Mouse (Mus musculus): ENCODE measurements around the gene Tex10.

Gene Tex10

DNA sequence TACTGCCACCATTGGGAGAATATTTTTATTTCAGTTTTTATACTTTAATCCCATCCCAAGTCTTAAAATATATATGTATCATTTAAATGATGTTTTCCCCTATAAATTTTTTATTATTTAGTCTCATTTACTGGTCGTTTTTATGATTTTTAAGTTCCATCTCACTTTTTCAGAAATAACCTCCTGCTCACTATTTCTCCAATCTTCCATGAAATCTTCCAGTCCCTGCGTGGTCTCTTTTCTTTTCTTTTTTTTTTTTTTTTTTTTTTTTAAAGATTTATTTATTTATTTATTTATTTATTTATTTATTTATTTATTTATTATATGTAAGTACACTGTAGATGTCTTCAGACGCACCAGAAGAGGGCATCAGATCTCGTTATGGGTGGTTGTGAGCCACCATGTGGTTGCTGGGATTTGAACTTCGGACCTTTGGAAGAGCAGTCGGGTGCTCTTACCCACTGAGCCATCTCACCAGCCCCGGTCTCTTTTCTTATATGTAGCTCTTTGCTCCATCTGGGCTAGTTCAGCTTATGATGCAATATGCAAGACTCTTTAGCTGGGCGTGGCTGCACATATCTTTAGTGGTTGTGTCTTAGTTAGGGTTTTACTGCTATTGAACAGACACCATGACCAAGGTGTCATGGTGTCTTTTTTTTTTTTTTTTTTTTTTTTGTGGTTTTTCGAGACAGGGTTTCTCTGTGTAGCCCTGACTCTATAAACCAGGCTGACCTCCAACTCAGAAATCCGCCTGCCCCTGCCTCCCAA is 67.4 kb downstream of the Tex10 start:
- peak; percentile 19 for DNase-seq (ENCODE audit: low read depth, low spot score)

GRCm38 (mm10) chr4:48403066-48403640 is 70.1 kb downstream of the Tex10 start:
- no peak for DNase-seq (ENCODE audit: low read depth, low spot score)

DNA sequence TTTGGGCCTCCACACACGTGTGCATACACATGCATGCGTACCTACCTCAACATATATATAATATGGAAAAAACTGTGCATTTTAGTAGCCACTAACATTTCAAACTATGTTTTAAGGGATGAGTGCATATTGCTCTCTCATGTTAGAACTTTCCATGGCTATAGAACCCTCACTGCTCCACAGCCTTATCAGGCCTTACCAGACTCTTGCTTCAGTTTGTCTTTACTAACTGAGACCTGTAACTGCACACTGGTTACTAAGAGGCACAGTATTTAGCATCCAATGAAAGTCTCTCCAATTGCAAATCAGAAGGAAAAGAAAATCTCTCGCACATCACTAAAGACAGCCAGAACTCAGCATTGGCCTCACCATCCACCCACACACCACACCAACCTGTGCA is 76.3 kb downstream of the Tex10 start:
- DNase-seq (ENCODE audit: low read depth, low spot score): no peak

DNA sequence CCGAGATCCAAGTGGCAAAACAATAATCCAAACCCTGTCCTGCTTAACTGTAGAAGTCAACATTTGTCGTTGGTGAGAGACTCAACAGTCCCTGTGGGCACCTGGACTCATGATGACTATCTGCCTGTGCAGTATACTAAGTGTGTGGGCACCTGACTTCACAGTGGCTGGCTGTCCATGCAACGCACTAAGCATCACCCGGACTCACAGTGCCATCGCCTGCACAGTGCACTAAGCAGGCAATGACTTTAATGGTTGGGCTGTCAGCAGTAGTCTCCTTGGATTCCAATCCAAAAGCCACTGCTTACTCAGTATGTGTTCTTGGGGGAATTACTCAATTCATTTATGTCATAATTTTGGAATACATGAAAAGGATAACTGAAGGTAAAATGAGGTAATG is 90.8 kb downstream of the Tex10 start:
- no peak for DNase-seq (ENCODE audit: low read depth, low spot score)

DNA sequence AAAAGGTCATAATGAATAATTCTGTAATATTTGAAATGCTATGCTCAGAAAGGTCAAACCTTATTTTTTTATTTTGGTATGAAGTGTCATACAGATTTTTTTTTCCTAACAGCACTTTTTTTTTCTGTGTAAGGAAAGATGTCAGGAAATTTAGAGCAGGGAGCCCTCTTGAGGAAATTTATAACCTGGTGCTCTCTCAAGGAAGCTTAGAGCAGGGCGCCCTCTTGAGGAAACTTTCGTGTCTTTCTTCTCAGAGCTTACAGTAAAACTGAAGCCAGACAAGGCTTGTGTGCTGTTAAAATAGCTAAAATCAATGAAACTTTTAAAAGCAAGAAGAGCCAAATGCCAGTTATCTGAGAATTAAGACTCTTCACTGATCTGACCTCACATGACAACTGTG is 92.3 kb downstream of the Tex10 start:
- peak; percentile 87 for DNase-seq (ENCODE audit: low read depth, low spot score)
